Mouse (Mus musculus): ENCODE data around the gene Atp6v1c2. TPM values are rescaled to one million over a fixed set of nuclear protein-coding genes. Genes with fewer than 3 reads are reported as not detected.
A peak's percentile ranks its signal among the peaks of the same experiment; 100 is the strongest.

Atp6v1c2 gene
- total and polyA plus RNA-seq, 3 experiments: 0.19 to 0.42 TPM; not detected in 1

- Histone ChIP-seq H3K9ac (ENCODE audit: insufficient read depth, low read depth) (no peak overlapping the region), H3K4me3 (replicated peaks in 1 of 3; ENCODE audit: low read depth in 2 of 3, low read length in 2 of 3, poor library complexity in 1 of 3) (no peak overlapping the region), H3K36me3 (replicated peaks in 1 of 2; ENCODE audit: control insufficient read depth in 1 of 2, insufficient read depth in 1 of 2, low read length in 1 of 2) (peaks cover 62 to 97% of the 10 kb centered on the region in 2 experiments), H3K4me1 (ENCODE audit: control insufficient read depth in 1 of 2, insufficient read depth in 2 of 2) (no peaks in the 10 kb centered on the region), H3K4me2 (ENCODE audit: insufficient read depth, low read depth, poor library complexity, severe bottlenecking) (no peak overlapping the region), H3K9me3 (replicated peaks; ENCODE audit: low read length) (peaks cover 2% of the 10 kb centered on the region), H3K79me2 (replicated peaks; ENCODE audit: control insufficient read depth, extremely low read depth, insufficient read depth, poor library complexity, severe bottlenecking) (no peaks in the 10 kb centered on the region), H3K27ac (ENCODE audit: insufficient read depth, low read depth) (no peak overlapping the region), H3K27me3 (replicated peaks) (no peaks in the 10 kb centered on the region)
- in situ Hi-C loops (cut with MboI; ENCODE audit: low pct_ligation_motif_present, low pct_unique_long_range_greater_than_20kb, low sequenced_read_pairs) (loop anchor here (25.0 kb wide), 1 partner anchor 303 kb away; no protein-coding TSS in a partner anchor), dilution Hi-C loops (cut with MboI; ENCODE audit: extremely low pct_ligation_motif_present, extremely low pct_unique_long_range_greater_than_20kb, low sequenced_read_pairs) (no loop called here)
- TF ChIP-seq ZMIZ1 (IDR thresholded peaks at IDR 0.05; ENCODE audit: low read depth, low read length): no peak
- TF ChIP-seq RAD21 (IDR thresholded peaks at IDR 0.05; ENCODE audit: low read depth, low read length): peak; percentile 35
- no peak for TF ChIP-seq PAX5 (IDR thresholded peaks at IDR 0.05; ENCODE audit: low read length)
- no peak for TF ChIP-seq GABPA (IDR thresholded peaks at IDR 0.05; ENCODE audit: insufficient replicate concordance, low read depth, low read length)
- no peak for TF ChIP-seq MEF2A (IDR thresholded peaks at IDR 0.05; ENCODE audit: borderline replicate concordance, low read depth, low read length)
- TF ChIP-seq ZNF384 (IDR thresholded peaks at IDR 0.05; ENCODE audit: low read depth, low read length): no peak
- TF ChIP-seq TCF12 (IDR thresholded peaks at IDR 0.05; ENCODE audit: low read depth, low read length): no peak
- no peak for TF ChIP-seq UBTF (IDR thresholded peaks at IDR 0.05; ENCODE audit: low read depth, low read length)
- peak; percentile 19; the same call in 1 of the 2 replicates for TF ChIP-seq SMC3 (IDR thresholded peaks at IDR 0.05; ENCODE audit: low read depth, low read length)
- TF ChIP-seq ELF1 (IDR thresholded peaks at IDR 0.05; ENCODE audit: low read depth, low read length): no peak
- no peak for TF ChIP-seq CHD2 (IDR thresholded peaks at IDR 0.05; ENCODE audit: low read length)
- TF ChIP-seq EP300 (IDR thresholded peaks at IDR 0.05; ENCODE audit: low read length): no peak
- TF ChIP-seq USF2 (conservative IDR thresholded peaks at IDR 0.05; ENCODE audit: low read depth, low read length): no peak
- no peak for TF ChIP-seq RCOR1 (conservative IDR thresholded peaks at IDR 0.05; ENCODE audit: low read depth, low read length)
- no peak for TF ChIP-seq JUND (conservative IDR thresholded peaks at IDR 0.05; ENCODE audit: low read depth, low read length)
- peak in 1 of 2 experiments; percentile 40; a peak in 2 of 4 replicates for TF ChIP-seq CTCF (conservative IDR thresholded peaks at IDR 0.05 in 1 of 2, IDR thresholded peaks at IDR 0.05 in 1 of 2; ENCODE audit: low read depth in 2 of 2, low read length in 2 of 2)
- no peak for TF ChIP-seq POLR2A (IDR thresholded peaks at IDR 0.05; ENCODE audit: low read depth, low read length)
- TF ChIP-seq MAZ (IDR thresholded peaks at IDR 0.05; ENCODE audit: low read depth, low read length): no peak
- no peak for TF ChIP-seq BHLHE40 (IDR thresholded peaks at IDR 0.05; ENCODE audit: low read depth, low read length)
- TF ChIP-seq TBP (conservative IDR thresholded peaks at IDR 0.05; ENCODE audit: low read depth, low read length): no peak
- TF ChIP-seq SIN3A (IDR thresholded peaks at IDR 0.05; ENCODE audit: low read length): no peak
- DNase-seq (ENCODE audit: extremely low read depth): no peak
Observed at GRCm38 (mm10) chr12:17358981-17359380, 29.8 kb upstream of the Atp6v1c2 start.

DNA sequence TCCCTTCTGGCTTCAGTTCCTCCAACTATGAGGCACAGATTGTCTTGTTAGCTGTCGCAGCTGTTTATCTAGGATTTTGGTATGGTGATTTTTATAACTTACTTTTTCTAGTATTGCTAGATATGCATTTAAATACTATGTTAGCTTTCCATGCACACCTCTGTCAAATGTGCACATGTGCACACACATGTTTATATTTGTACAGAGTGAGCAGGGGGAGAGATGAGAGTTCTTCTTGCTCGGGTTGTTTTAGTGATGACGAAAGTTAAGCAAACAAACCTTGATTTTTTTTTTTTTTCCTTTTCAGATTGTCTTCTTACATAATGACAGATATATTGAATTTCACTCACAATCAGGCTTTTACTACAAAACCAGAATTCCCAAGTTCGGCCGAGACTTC lies 28.6 kb upstream of the Atp6v1c2 start:
- in situ Hi-C loops (cut with MboI; ENCODE audit: low pct_ligation_motif_present, low pct_unique_long_range_greater_than_20kb, low sequenced_read_pairs) (loop anchor here (25.0 kb wide), 1 partner anchor 305 kb away; no protein-coding TSS in a partner anchor), dilution Hi-C loops (cut with MboI; ENCODE audit: extremely low pct_ligation_motif_present, extremely low pct_unique_long_range_greater_than_20kb, low sequenced_read_pairs) (no loop called here)
- DNase-seq (ENCODE audit: extremely low read depth): no peak
- H3K9me3 ChIP-seq (replicated peaks; ENCODE audit: low read length): no peaks in the 10 kb centered on the region
- H3K79me2 ChIP-seq (replicated peaks; ENCODE audit: control insufficient read depth, extremely low read depth, insufficient read depth, poor library complexity, severe bottlenecking): no peaks in the 10 kb centered on the region
- H3K27ac ChIP-seq (ENCODE audit: insufficient read depth, low read depth): no peak overlapping the region
- H3K4me2 ChIP-seq (ENCODE audit: insufficient read depth, low read depth, poor library complexity, severe bottlenecking): no peak overlapping the region
- no peaks in the 10 kb centered on the region for H3K27me3 ChIP-seq (replicated peaks)
- H3K4me3 ChIP-seq (replicated peaks in 1 of 3; ENCODE audit: low read depth in 2 of 3, low read length in 2 of 3, poor library complexity in 1 of 3): no peak overlapping the region
- no peak overlapping the region for H3K9ac ChIP-seq (ENCODE audit: insufficient read depth, low read depth)
- H3K4me1 ChIP-seq (ENCODE audit: control insufficient read depth in 1 of 2, insufficient read depth in 2 of 2): no peaks in the 10 kb centered on the region
- no peak for TF ChIP-seq IRF4 (IDR thresholded peaks at IDR 0.05; ENCODE audit: low read depth, low read length)
- no peak for TF ChIP-seq BHLHE40 (IDR thresholded peaks at IDR 0.05; ENCODE audit: low read depth, low read length)
- no peak for TF ChIP-seq MEF2A (IDR thresholded peaks at IDR 0.05; ENCODE audit: borderline replicate concordance, low read depth, low read length)
- TF ChIP-seq HCFC1 (IDR thresholded peaks at IDR 0.05; ENCODE audit: low read depth, low read length): no peak
- no peak for TF ChIP-seq MAX (IDR thresholded peaks at IDR 0.05; ENCODE audit: low read length)
- no peak for TF ChIP-seq RCOR1 (conservative IDR thresholded peaks at IDR 0.05; ENCODE audit: low read depth, low read length)
- TF ChIP-seq TCF12 (IDR thresholded peaks at IDR 0.05; ENCODE audit: low read depth, low read length): no peak
- TF ChIP-seq MAZ (IDR thresholded peaks at IDR 0.05; ENCODE audit: low read depth, low read length): no peak
- TF ChIP-seq TBP (conservative IDR thresholded peaks at IDR 0.05; ENCODE audit: low read depth, low read length): no peak
- no peak for TF ChIP-seq SIN3A (IDR thresholded peaks at IDR 0.05; ENCODE audit: low read length)
- no peak for TF ChIP-seq ZKSCAN1 (IDR thresholded peaks at IDR 0.05; ENCODE audit: borderline replicate concordance, low read depth, low read length)
- peaks cover 63 to 97% of the 10 kb centered on the region in 2 experiments for H3K36me3 ChIP-seq (replicated peaks in 1 of 2; ENCODE audit: control insufficient read depth in 1 of 2, insufficient read depth in 1 of 2, low read length in 1 of 2)

Data from CH12.LX (cell line).